Mouse (Mus musculus) hindbrain, embryonic 16.5 days (tissue): ENCODE measurements around the gene Med15. TPM values are rescaled to one million over a fixed set of nuclear protein-coding genes. Genes with fewer than 3 reads are reported as not detected.
"Not testable (repeated sequence)": the region's sequence is repeated elsewhere in the genome, so short reads cannot be mapped to it uniquely, and the experiment has no call there.

Experiments
- ATAC-seq: fragments of 200-750 bp; cut with Nextera tagmentation; 2 replicates; pipeline ENCODE4 v1.8.0; 2017; ENCODE audit warnings: moderate TSS enrichment, moderate library complexity
- H3K27ac ChIP-seq: fragments of 300-500 bp; sonication (generic); 2 replicates; pipeline ENCODE4 v1.5.1; 2014; ENCODE audit warnings: low read depth, mild to moderate bottlenecking, control low read depth, low read length, moderate library complexity
- H3K27me3 ChIP-seq: fragments of 300-500 bp; sonication (generic); replicated peaks from 2 replicates; pipeline ENCODE4 v1.6.1; 2014; ENCODE audit warnings: low read length; ENCODE audit not compliant: control insufficient read depth, insufficient read depth
- H3K36me3 ChIP-seq: fragments of 300-500 bp; sonication (generic); 2 replicates; pipeline ENCODE4 v1.6.1; 2014; ENCODE audit warnings: mild to moderate bottlenecking, low read length, moderate library complexity, mixed read lengths; ENCODE audit not compliant: control insufficient read depth, insufficient read depth
- H3K4me1 ChIP-seq: fragments of 300-500 bp; sonication (generic); 2 replicates; pipeline ENCODE4 v1.6.1; 2014; ENCODE audit warnings: low read depth, low read length; ENCODE audit not compliant: control insufficient read depth, insufficient read depth
- H3K4me2 ChIP-seq: fragments of 300-500 bp; sonication (generic); 2 replicates; pipeline ENCODE4 v1.6.1; 2014; ENCODE audit warnings: mild to moderate bottlenecking, low read length, control low read depth, moderate library complexity
- H3K4me3 ChIP-seq: fragments of 300-500 bp; sonication (generic); 2 replicates; pipeline ENCODE4 v1.5.1; 2014; ENCODE audit warnings: mild to moderate bottlenecking, low read length, control low read depth, moderate library complexity
- H3K9ac ChIP-seq: fragments of 300-500 bp; sonication (generic); 2 replicates; pipeline ENCODE4 v1.6.1; 2014; ENCODE audit warnings: low read depth, mild to moderate bottlenecking, control low read depth, low read length, moderate library complexity
- H3K9me3 ChIP-seq: fragments of 300-500 bp; sonication (generic); 2 replicates; pipeline ENCODE4 v1.6.1; 2014; ENCODE audit warnings: mild to moderate bottlenecking, low read length, moderate library complexity; ENCODE audit not compliant: control insufficient read depth
- WGBS: fragments of 180-500 bp; shearing (Covaris S2); extraction: QIAGEN DNeasy Blood & Tissue Kit; methylation state at CpG from one replicate; pipeline ENCODE4 v1.1.7; 2014; 5-methylcytosine and 5-hydroxymethylcytosine counted together
- polyA plus RNA-seq: library from polyadenylated mRNA; unstranded; fragments of >200 nt; fragmentation: Nextera tagmentation; extraction: Ambion mirVana; gene quantifications from 2 replicates; pipeline ENCODE4 v1.2.1, GENCODE M21; 2015

Med15 gene
- polyA plus RNA-seq, 1 experiment from 2014 or later: 43.2 TPM

- Histone ChIP-seq H3K9me3 (no peaks in the 10 kb centered on the region), H3K27ac (no peak overlapping the region), H3K9ac (no peak overlapping the region), H3K27me3 (no peaks in the 10 kb centered on the region), H3K4me3 (no peak overlapping the region), H3K4me1 (no peaks in the 10 kb centered on the region), H3K36me3 (no peaks in the 10 kb centered on the region), H3K4me2 (no peak overlapping the region)
- ATAC-seq: no peak
- 85% methylated on average over 1 of the region's 1 CpGs for WGBS
These were observed 10.1 kb upstream of the Med15 start for GRCm38 (mm10) chr16:17742810-17743209.

DNA sequence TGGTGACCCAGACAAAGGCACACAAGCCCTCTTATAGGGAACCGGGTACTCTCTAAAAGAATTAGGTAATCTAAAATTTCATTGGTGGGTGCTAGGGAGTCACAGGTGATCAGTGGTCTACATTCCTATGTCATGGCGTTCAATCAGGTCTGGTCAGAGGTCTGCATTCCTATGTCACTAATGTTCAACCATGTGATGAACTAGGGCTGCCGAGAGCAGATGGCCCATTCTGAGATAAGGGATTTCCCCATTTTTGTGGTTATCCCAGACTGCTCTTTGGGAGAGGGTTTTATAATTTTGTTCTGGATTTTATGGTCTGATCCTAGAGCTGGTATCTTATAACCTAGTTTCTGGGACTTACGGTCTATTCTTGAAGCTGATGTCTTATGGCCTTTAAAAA, 7.4 kb upstream of the Med15 start:
- Histone ChIP-seq H3K9me3 (no peaks in the 10 kb centered on the region), H3K27ac (no peak overlapping the region), H3K36me3 (no peaks in the 10 kb centered on the region), H3K27me3 (no peaks in the 10 kb centered on the region), H3K4me1 (no peaks in the 10 kb centered on the region), H3K9ac (no peak overlapping the region), H3K4me2 (no peak overlapping the region), H3K4me3 (no peak overlapping the region)
- no peak for ATAC-seq
- 91% methylated on average over 4 of the region's 4 CpGs for WGBS

GRCm38 (mm10) chr16:17736156-17736555, 3.5 kb upstream of the Med15 start:
- Histone ChIP-seq H3K36me3 (no peaks in the 10 kb centered on the region), H3K4me1 (no peaks in the 10 kb centered on the region), H3K4me3 (no peak overlapping the region), H3K4me2 (no peak overlapping the region), H3K27me3 (no peaks in the 10 kb centered on the region), H3K9me3 (no peaks in the 10 kb centered on the region), H3K9ac (no peak overlapping the region), H3K27ac (no peak overlapping the region)
- no peak for ATAC-seq
- 67% methylated on average over 4 of the region's 4 CpGs for WGBS

DNA sequence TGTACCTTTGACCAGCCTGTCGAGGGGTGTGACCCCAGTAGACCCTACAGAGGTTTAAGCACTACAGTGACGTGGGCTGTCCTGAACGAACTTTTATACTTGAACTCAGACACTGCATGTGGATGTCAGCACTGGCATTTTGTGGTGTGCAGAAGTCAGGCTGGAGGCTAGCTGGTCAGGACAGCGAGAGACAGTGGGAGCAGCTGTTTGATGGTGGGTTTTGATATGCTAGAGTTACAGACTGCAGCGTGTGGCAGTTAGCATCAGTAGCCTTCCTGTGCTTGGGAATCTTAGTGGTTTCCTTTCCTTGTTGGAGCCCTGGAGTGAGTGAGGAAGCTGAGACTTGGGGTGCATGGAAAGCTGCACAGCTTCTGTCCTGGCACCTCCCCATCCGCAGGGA, 2.2 kb upstream of the Med15 start:
- not testable (repeated sequence) for H3K9ac ChIP-seq, H3K9me3 ChIP-seq, H3K4me2 ChIP-seq, H3K4me1 ChIP-seq, ATAC-seq, H3K4me3 ChIP-seq, H3K36me3 ChIP-seq, H3K27me3 ChIP-seq, H3K27ac ChIP-seq
- WGBS: 85% methylated on average over 6 of the region's 6 CpGs

DNA sequence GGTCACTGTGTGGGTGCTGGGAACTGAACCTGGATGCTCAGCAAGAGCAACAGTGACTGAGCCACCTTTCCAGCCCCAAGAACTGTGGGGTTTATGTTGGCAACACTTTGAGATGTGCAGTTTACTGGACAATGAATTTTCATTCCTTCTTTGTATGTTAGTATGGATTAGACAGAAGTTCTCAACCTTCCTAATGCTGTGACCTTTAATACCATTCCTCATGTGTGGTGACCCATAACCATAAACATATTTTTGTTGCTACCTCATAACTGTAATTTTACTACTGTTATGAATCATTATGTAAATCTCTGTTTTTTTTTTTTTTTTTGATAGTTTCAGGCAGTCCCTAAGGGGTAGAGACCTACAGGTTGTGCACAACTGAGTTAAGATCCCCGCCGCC, 955 bp upstream of the Med15 start:
- H3K9me3 ChIP-seq: no peaks in the 10 kb centered on the region

GRCm38 (mm10) chr16:17732431-17732830, 260 bp downstream of the Med15 start:
- no peak overlapping the region for H3K27ac ChIP-seq
- H3K4me3 ChIP-seq: no peak overlapping the region
- no peak overlapping the region for H3K4me2 ChIP-seq
- ATAC-seq: no peak
- H3K9ac ChIP-seq: no peak overlapping the region
- 70% methylated on average over 6 of the region's 6 CpGs for WGBS
- no peaks in the 10 kb centered on the region for H3K36me3 ChIP-seq
- H3K4me1 ChIP-seq: no peaks in the 10 kb centered on the region
- H3K27me3 ChIP-seq: no peaks in the 10 kb centered on the region
- H3K9me3 ChIP-seq: no peaks in the 10 kb centered on the region

More for the DNA sequence above, 955 bp upstream of the Med15 start:
- Histone ChIP-seq H3K4me1 (no peaks in the 10 kb centered on the region), H3K27ac (no peak overlapping the region), H3K4me2 (no peak overlapping the region; the same call in 1 of the 2 replicates), H3K36me3 (no peaks in the 10 kb centered on the region), H3K4me3 (no peak overlapping the region), H3K9ac (no peak overlapping the region), H3K27me3 (no peaks in the 10 kb centered on the region)
- WGBS: 55% methylated on average over 2 of the region's 2 CpGs
- no peak for ATAC-seq

- no peaks in the 10 kb centered on the region for H3K4me1 ChIP-seq
- no peak overlapping the region for H3K27ac ChIP-seq
- no peak overlapping the region for H3K4me3 ChIP-seq
- no peaks in the 10 kb centered on the region for H3K9me3 ChIP-seq
- H3K27me3 ChIP-seq: no peaks in the 10 kb centered on the region
- no peak overlapping the region for H3K4me2 ChIP-seq
- no peak overlapping the region for H3K9ac ChIP-seq
- no peak for ATAC-seq
- no peaks in the 10 kb centered on the region for H3K36me3 ChIP-seq
- 44% methylated on average over 3 of the region's 3 CpGs for WGBS
These were observed 670 bp downstream of the Med15 start for GRCm38 (mm10) chr16:17732021-17732420.

GRCm38 (mm10) chr16:17729974-17730373, 2.7 kb downstream of the Med15 start:
- ATAC-seq: no peak
- no peak overlapping the region for H3K4me3 ChIP-seq
- H3K9ac ChIP-seq: no peak overlapping the region

DNA sequence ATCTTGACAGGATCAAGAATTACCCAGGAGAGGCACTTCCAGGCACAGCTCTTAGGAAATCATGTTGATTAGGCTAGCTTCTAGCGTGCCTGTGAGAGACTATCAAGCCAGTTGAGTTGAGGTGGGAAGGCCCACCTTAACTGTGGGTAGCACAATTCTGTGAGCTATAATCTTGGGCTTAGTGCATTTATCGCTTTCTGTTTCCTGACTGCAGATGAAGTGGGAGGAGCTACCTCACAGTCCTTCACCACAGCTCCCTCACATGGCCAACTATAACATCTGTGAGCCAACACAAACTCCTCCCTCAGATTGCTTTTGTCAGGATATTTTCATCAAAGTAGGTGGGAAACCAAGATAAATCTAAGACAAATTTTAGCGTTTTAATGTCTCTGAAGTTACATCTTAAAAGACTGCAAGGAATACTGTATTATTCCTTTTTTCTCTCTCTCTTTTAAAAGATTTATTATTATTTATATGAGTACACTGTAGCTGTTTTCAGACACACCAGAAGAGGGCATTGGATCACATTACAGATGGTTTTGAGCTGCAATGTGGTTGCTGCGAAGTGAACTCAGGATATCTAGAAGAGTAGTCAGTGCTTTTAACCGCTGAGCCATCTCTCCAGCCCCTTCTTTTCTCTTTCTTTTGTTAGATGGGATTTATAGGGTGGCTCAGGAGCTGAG, 5.4 kb downstream of the Med15 start:
- Histone ChIP-seq H3K9me3 (no peaks in the 10 kb centered on the region), H3K27me3 (no peaks in the 10 kb centered on the region), H3K4me2 (0 out of 2 replicates have a peak overlapping the region, but pooled peaks have one; percentile 24), H3K9ac (no peak overlapping the region), H3K4me1 (no peaks in the 10 kb centered on the region), H3K27ac (no peak overlapping the region), H3K4me3 (no peak overlapping the region), H3K36me3 (no peaks in the 10 kb centered on the region)
- no peak for ATAC-seq
- WGBS: 15% methylated on average over 5 of the region's 5 CpGs

More at GRCm38 (mm10) chr16:17729974-17730373, 2.7 kb downstream of the Med15 start:
- Histone ChIP-seq H3K4me1 (no peaks in the 10 kb centered on the region), H3K36me3 (no peaks in the 10 kb centered on the region), H3K9me3 (no peaks in the 10 kb centered on the region), H3K4me2 (no peak overlapping the region), H3K27me3 (no peaks in the 10 kb centered on the region), H3K27ac (no peak overlapping the region)
